Mouse (Mus musculus) liver, adult 2 months (tissue): ENCODE results near the gene Haus5. TPM values are rescaled to one million over a fixed set of nuclear protein-coding genes. Genes with fewer than 3 reads are reported as not detected.
A peak's percentile ranks its signal among the peaks of the same experiment; 100 is the strongest.

Experiments used
- DNase-seq: peaks from one replicate; pipeline ENCODE4 v3.0.0-alpha.2; 2011; ENCODE audit warnings: low read depth, low spot score; ENCODE audit errors: extremely low read depth
- H3K27ac ChIP-seq: fragments of 200-500 bp; replicated peaks from 2 replicates; pipeline ENCODE4 v1.5.1; 2012; ENCODE audit warnings: low read depth, mild to moderate bottlenecking, control low read depth, inconsistent platforms, low read length; ENCODE audit not compliant: insufficient read depth
- H3K27me3 ChIP-seq: fragments of 200-500 bp; 2 replicates; pipeline ENCODE4 v1.6.1; 2012; ENCODE audit warnings: mild to moderate bottlenecking, moderate library complexity, low read length, inconsistent platforms; ENCODE audit not compliant: control insufficient read depth, insufficient read depth
- H3K36me3 ChIP-seq: fragments of 200-500 bp; 2 replicates; pipeline ENCODE4 v1.6.1; 2012; ENCODE audit warnings: low read length, inconsistent platforms; ENCODE audit not compliant: control insufficient read depth, insufficient read depth
- H3K4me1 ChIP-seq: fragments of 200-500 bp; 2 replicates; pipeline ENCODE4 v1.6.1; 2011; ENCODE audit warnings: low read length; ENCODE audit not compliant: control insufficient read depth, insufficient read depth
- H3K4me3 ChIP-seq: fragments of 200-500 bp; 2 replicates; pipeline ENCODE4 v1.5.1; 2011; ENCODE audit warnings: low read depth, mild to moderate bottlenecking, control low read depth, low read length, moderate library complexity; ENCODE audit not compliant: insufficient read depth
- H3K79me2 ChIP-seq: fragments of 200-500 bp; 2 replicates; pipeline ENCODE4 v1.6.1; 2012; ENCODE audit warnings: inconsistent platforms, mild to moderate bottlenecking, low read length, moderate library complexity; ENCODE audit not compliant: control insufficient read depth, insufficient read depth
- H3K9ac ChIP-seq: fragments of 200-500 bp; 2 replicates; pipeline ENCODE4 v1.6.1; 2012; ENCODE audit warnings: low read depth, mild to moderate bottlenecking, control low read depth, inconsistent platforms, low read length
- CTCF ChIP-seq: fragments of 200-500 bp; IDR thresholded peaks from 2 replicates; pipeline ENCODE4 v1.5.1; 2011; ENCODE audit warnings: low read depth, low read length, control low read depth
- POLR2A ChIP-seq: fragments of 200-500 bp; IDR thresholded peaks from 2 replicates; pipeline ENCODE4 v1.6.1; 2011; ENCODE audit warnings: low read length, control low read depth; ENCODE audit not compliant: insufficient read depth; ENCODE audit errors: extremely low read depth
- WGBS: fragments of 180-500 bp; shearing (Covaris S2); methylation state at CpG from one replicate; pipeline ENCODE4 v1.1.7; 2018; 5-methylcytosine and 5-hydroxymethylcytosine counted together
- polyA plus RNA-seq: library from polyadenylated mRNA; depleted of rRNA; stranded (reverse); fragments of >200 nt; gene quantifications from 2 replicates; pipeline ENCODE4 v1.2.3, GENCODE M21; 2012
- total RNA-seq: library from RNA; depleted of rRNA; stranded (reverse); fragments of >200 nt; gene quantifications from 2 replicates; pipeline ENCODE4 v1.2.3, GENCODE M21; 2014

The Haus5 gene
- total and polyA plus RNA-seq, 2 experiments = 4.6 to 5.3 TPM

GRCm38 (mm10) chr7:30613529-30614112 lies 51.2 kb downstream of the Haus5 start:
- H3K36me3 ChIP-seq = peaks cover 14% of the 10 kb centered on the region
- H3K27ac ChIP-seq = no peak overlapping the region
- H3K4me3 ChIP-seq = no peak overlapping the region
- WGBS = 19% methylated on average over 14 of the region's 14 CpGs
- TF ChIP-seq CTCF (peak; percentile 79), POLR2A (no peak)
- H3K79me2 ChIP-seq = no peaks in the 10 kb centered on the region
- DNase-seq = peak; percentile 38
- no peaks in the 10 kb centered on the region for H3K27me3 ChIP-seq
- no peak overlapping the region for H3K9ac ChIP-seq
- H3K4me1 ChIP-seq = no peaks in the 10 kb centered on the region

- no peak for TF ChIP-seq POLR2A
- Histone ChIP-seq H3K9ac (no peak within 1 kb of the TSS), H3K79me2 (no peaks in the 10 kb centered on the region), H3K4me3 (no peak within 1 kb of the TSS), H3K27ac (no peak within 1 kb of the TSS), H3K27me3 (no peaks in the 10 kb centered on the region), H3K4me1 (no peaks in the 10 kb centered on the region), H3K36me3 (peaks cover 9% of the 10 kb centered on the region)
- 78% methylated on average over 8 of the region's 8 CpGs for WGBS
- DNase-seq = no peak
Observed at GRCm38 (mm10) chr7:30612654-30613402, 52.0 kb downstream of the Haus5 start, which contains the start of gene Upk1a. Gene Upk1a, minus strand, starts transcription at chr7:30612847.

- Histone ChIP-seq H3K79me2 (no peaks in the 10 kb centered on the region), H3K4me3 (no peak overlapping the region), H3K4me1 (no peaks in the 10 kb centered on the region), H3K36me3 (no peaks in the 10 kb centered on the region), H3K27ac (no peak overlapping the region), H3K9ac (no peak overlapping the region), H3K27me3 (no peaks in the 10 kb centered on the region)
- DNase-seq = no peak
- WGBS = 75% methylated on average over 7 of the region's 7 CpGs
- TF ChIP-seq POLR2A = no peak
- TF ChIP-seq CTCF = no peak
Observed at GRCm38 (mm10) chr7:30610043-30610442, 54.8 kb downstream of the Haus5 start.

- no peak for DNase-seq
- H3K27ac ChIP-seq = no peak overlapping the region
- TF ChIP-seq POLR2A (no peak), CTCF (no peak)
- no peak overlapping the region for H3K4me3 ChIP-seq
- WGBS = 66% methylated on average over 16 of the region's 16 CpGs
- no peak overlapping the region for H3K9ac ChIP-seq
- no peaks in the 10 kb centered on the region for H3K36me3 ChIP-seq
- H3K27me3 ChIP-seq = no peaks in the 10 kb centered on the region
- H3K4me1 ChIP-seq = no peaks in the 10 kb centered on the region
- H3K79me2 ChIP-seq = no peaks in the 10 kb centered on the region
Observed at GRCm38 (mm10) chr7:30608476-30608875, 56.3 kb downstream of the Haus5 start.

GRCm38 (mm10) chr7:30607706-30608309 lies 57.0 kb downstream of the Haus5 start:
- H3K9ac ChIP-seq = no peak overlapping the region
- no peak overlapping the region for H3K4me3 ChIP-seq
- H3K4me1 ChIP-seq = no peaks in the 10 kb centered on the region
- H3K36me3 ChIP-seq = no peaks in the 10 kb centered on the region
- WGBS = 32% methylated on average over 8 of the region's 8 CpGs
- H3K79me2 ChIP-seq = no peaks in the 10 kb centered on the region
- H3K27me3 ChIP-seq = no peaks in the 10 kb centered on the region
- no peak overlapping the region for H3K27ac ChIP-seq
- peak; percentile 84 for TF ChIP-seq CTCF
- no peak for TF ChIP-seq POLR2A
- peak; percentile 28 for DNase-seq
